ENCODE assay signal across 11 mouse cellular contexts in genomic region chr13:117062628-117063315, GRCm38 (mm10). TPM values are rescaled to one million over a fixed set of nuclear protein-coding genes. Genes with fewer than 3 reads are reported as not detected.
DNase-seq lines count a peak whose midpoint lies in the region; ATAC-seq and TF ChIP-seq lines count a peak whose summit lies in the region.
"Had no signal": no experiment of that assay in that cellular context is flagged by ENCODE, and none has a peak within 500 bp of the region (broad histone marks: within the 10 kb centered on the region; RNA-seq: fewer than 3 reads in every experiment).

No protein-coding gene starts in this region.

- no peak overlapping the region for H3K9ac ChIP-seq in heart, postnatal 0 days (replicated peaks; ENCODE audit: low read depth, low read length)
- no peak overlapping the region for H3K9ac ChIP-seq in heart, embryonic 11.5 days (ENCODE audit: low read depth, low read length)
- no peak overlapping the region for H3K9ac ChIP-seq in embryonic facial prominence, embryonic 14.5 days (ENCODE audit: low read depth, low read length)
- H3K9ac ChIP-seq in lung, postnatal 0 days (replicated peaks; ENCODE audit: low read depth), result no peak overlapping the region
- H3K9ac ChIP-seq: liver, postnatal 0 days; neural tube, embryonic 13.5 days had no signal

- no peaks in the 10 kb centered on the region for H3K9me3 ChIP-seq in heart, postnatal 0 days (replicated peaks; ENCODE audit: control insufficient read depth, low read length)
- no peaks in the 10 kb centered on the region for H3K9me3 ChIP-seq in heart, embryonic 11.5 days (replicated peaks; ENCODE audit: control insufficient read depth, low read length)
- no peaks in the 10 kb centered on the region for H3K9me3 ChIP-seq in embryonic facial prominence, embryonic 14.5 days (ENCODE audit: control insufficient read depth, low read length)
- H3K9me3 ChIP-seq in lung, postnatal 0 days (ENCODE audit: low read length), result no peaks in the 10 kb centered on the region
- H3K9me3 ChIP-seq: neural tube, embryonic 13.5 days had no signal

- H3K27ac ChIP-seq in heart, postnatal 0 days (ENCODE audit: low read depth), result no peak overlapping the region
- H3K27ac ChIP-seq in heart, embryonic 11.5 days (ENCODE audit: low read depth, low read length), result no peak overlapping the region
- H3K27ac ChIP-seq in embryonic facial prominence, embryonic 14.5 days (replicated peaks; ENCODE audit: low read depth, low read length), result peak overlapping the region; percentile 54
- no peak overlapping the region for H3K27ac ChIP-seq in lung, postnatal 0 days (ENCODE audit: low read length)
- H3K27ac ChIP-seq: neural tube, embryonic 13.5 days had no signal

- H3K36me3 ChIP-seq in heart, postnatal 0 days (replicated peaks; ENCODE audit: control insufficient read depth, insufficient read depth, low read length), result no peaks in the 10 kb centered on the region
- no peaks in the 10 kb centered on the region for H3K36me3 ChIP-seq in heart, embryonic 11.5 days (ENCODE audit: control insufficient read depth, insufficient read depth, low read length)
- no peaks in the 10 kb centered on the region for H3K36me3 ChIP-seq in embryonic facial prominence, embryonic 14.5 days (ENCODE audit: control insufficient read depth, insufficient read depth, low read length)
- H3K36me3 ChIP-seq in lung, postnatal 0 days (ENCODE audit: insufficient read depth, low read length), result no peaks in the 10 kb centered on the region
- H3K36me3 ChIP-seq: G1E; neural tube, embryonic 13.5 days had no signal

- H3K27me3 ChIP-seq in heart, postnatal 0 days (ENCODE audit: control insufficient read depth, insufficient read depth, low read length), result no peaks in the 10 kb centered on the region
- H3K27me3 ChIP-seq in heart, embryonic 11.5 days (ENCODE audit: control insufficient read depth, insufficient read depth, low read length), result no peaks in the 10 kb centered on the region
- H3K27me3 ChIP-seq in embryonic facial prominence, embryonic 14.5 days (replicated peaks; ENCODE audit: control insufficient read depth, insufficient read depth, low read length), result no peaks in the 10 kb centered on the region
- no peaks in the 10 kb centered on the region for H3K27me3 ChIP-seq in lung, postnatal 0 days (replicated peaks; ENCODE audit: insufficient read depth, low read length)
- H3K27me3 ChIP-seq: neural tube, embryonic 13.5 days had no signal

- no peak for DNase-seq in heart, postnatal 0 days (ENCODE audit: low spot score)
- DNase-seq in brain, adult 2 months (ENCODE audit: low read depth, low spot score), result peak; percentile 16
- peak; percentile 80 for DNase-seq in embryonic facial prominence, embryonic 14.5 days (ENCODE audit: low spot score)
- DNase-seq in lung, postnatal 0 days (ENCODE audit: low spot score), result peak; percentile 82
- no peak for DNase-seq in layer of hippocampus, postnatal 36 days
- no peak for DNase-seq in kidney, postnatal 14 days
- DNase-seq: liver, postnatal 0 days had no signal

- H3K4me1 ChIP-seq in heart, postnatal 0 days (ENCODE audit: control insufficient read depth, insufficient read depth), result no peaks in the 10 kb centered on the region
- no peaks in the 10 kb centered on the region for H3K4me1 ChIP-seq in heart, embryonic 11.5 days (ENCODE audit: control insufficient read depth, insufficient read depth, low read length)
- H3K4me1 ChIP-seq in embryonic facial prominence, embryonic 14.5 days (ENCODE audit: control insufficient read depth, insufficient read depth, low read length), result peaks cover 4% of the 10 kb centered on the region; the same call in 1 of the 2 replicates
- no peaks in the 10 kb centered on the region for H3K4me1 ChIP-seq in lung, postnatal 0 days (ENCODE audit: insufficient read depth, low read depth, low read length)
- H3K4me1 ChIP-seq: neural tube, embryonic 13.5 days had no signal

- no peak for TF ChIP-seq EP300 in heart, postnatal 0 days (IDR thresholded peaks at IDR 0.05; ENCODE audit: low read depth)
- peak; percentile 51 for TF ChIP-seq EP300 in lung, postnatal 0 days (IDR thresholded peaks at IDR 0.05)

- H3K4me2 ChIP-seq in heart, postnatal 0 days (ENCODE audit: low read depth, low read length), result 0 out of 2 replicates have a peak overlapping the region, but pooled peaks have one; percentile 1
- H3K4me2 ChIP-seq in heart, embryonic 11.5 days, result no peak overlapping the region
- H3K4me2 ChIP-seq in embryonic facial prominence, embryonic 14.5 days (ENCODE audit: low read depth, low read length), result peak overlapping the region; percentile 25
- H3K4me2 ChIP-seq in lung, postnatal 0 days (replicated peaks; ENCODE audit: low read depth, low read length), result peak overlapping the region; percentile 27
- H3K4me2 ChIP-seq: neural tube, embryonic 13.5 days had no signal

- 69% methylated on average over 17 of the region's 17 CpGs for WGBS in heart, postnatal 0 days
- WGBS in heart, embryonic 11.5 days (ENCODE audit: insufficient replicate concordance), result 74% methylated on average over 17 of the region's 17 CpGs
- 51% methylated on average over 17 of the region's 17 CpGs for WGBS in embryonic facial prominence, embryonic 14.5 days
- WGBS in lung, postnatal 0 days, result 48% methylated on average over 17 of the region's 17 CpGs

- ATAC-seq in heart, postnatal 0 days (ENCODE audit: insufficient read depth, low read depth), result no peak
- ATAC-seq in heart, embryonic 11.5 days (replicated peaks; ENCODE audit: insufficient number of reproducible peaks, low FRiP score, low TSS enrichment), result no peak
- ATAC-seq in embryonic facial prominence, embryonic 14.5 days (ENCODE audit: low read depth), result peak; percentile 47; the same call in 1 of the 2 replicates
- peak; percentile 73 for ATAC-seq in lung, postnatal 0 days
- ATAC-seq in CD4-positive, CD25-positive, alpha-beta regulatory T cell, adult 4 months, result no peak
- ATAC-seq: liver, postnatal 0 days had no signal

- TF ChIP-seq CTCF in heart, postnatal 0 days (IDR thresholded peaks at IDR 0.05; ENCODE audit: low read depth), result no peak
- TF ChIP-seq CTCF in lung, postnatal 0 days (IDR thresholded peaks at IDR 0.05), result no peak

- H3K4me3 ChIP-seq in heart, postnatal 0 days (ENCODE audit: low read depth, low read length), result no peak overlapping the region
- no peak overlapping the region for H3K4me3 ChIP-seq in heart, embryonic 11.5 days (ENCODE audit: low read depth, low read length)
- H3K4me3 ChIP-seq in embryonic facial prominence, embryonic 14.5 days (ENCODE audit: low read depth, low read length), result no peak overlapping the region
- H3K4me3 ChIP-seq in lung, postnatal 0 days (ENCODE audit: low read depth, low read length), result no peak overlapping the region
- H3K4me3 ChIP-seq: neural tube, embryonic 13.5 days had no signal

RNA-seq across cellular contexts. Expression of gene Parp8, which starts 37.4 kb away (rescaled TPM):
- 7.5 and 11.0 TPM in 2 replicates for total RNA-seq in heart, postnatal 0 days (2014; rRNA removed; ENCODE audit: low replicate concordance)
- polyA plus RNA-seq in heart, postnatal 0 days (2015; fragmentation: Nextera tagmentation; extraction: Ambion mirVana), result 7.9 and 8.4 TPM in 2 replicates
- polyA plus RNA-seq in heart, embryonic 11.5 days (2014; fragmentation: Nextera tagmentation; extraction: Ambion mirVana), result 15.6 and 17.2 TPM in 2 replicates
- polyA plus RNA-seq in embryonic facial prominence, embryonic 14.5 days (2014; fragmentation: Nextera tagmentation; extraction: Ambion mirVana), result 19.8 and 21.9 TPM in 2 replicates
- 5.6 and 6.8 TPM in 2 replicates for polyA plus RNA-seq in lung, postnatal 0 days (2015; fragmentation: Nextera tagmentation; extraction: Ambion mirVana)
- total RNA-seq in layer of hippocampus, postnatal 36 days (2021), result 10 to 100 TPM; 38.5 to 39.6 TPM
- polyA plus RNA-seq in CD4-positive, CD25-positive, alpha-beta regulatory T cell, adult 4 months (2017; shearing (Covaris generic)), result 10 to 100 TPM; 16.8 to 25.7 TPM
- polyA plus RNA-seq: G1E had no signal

Comparison
In these comparisons a context has a peak if more than half of its experiments do, and no peak if none do; other contexts are left out.
1. ATAC-seq: peak in embryonic facial prominence, embryonic 14.5 days (single experiment) and lung, postnatal 0 days (single experiment); none in heart, postnatal 0 days (single experiment), heart, embryonic 11.5 days (single experiment) and CD4-positive, CD25-positive, alpha-beta regulatory T cell, adult 4 months (single experiment).
2. DNase-seq: peak in brain, adult 2 months (single experiment), embryonic facial prominence, embryonic 14.5 days (single experiment) and lung, postnatal 0 days (single experiment); none in heart, postnatal 0 days (single experiment), layer of hippocampus, postnatal 36 days (0 of 2) and kidney, postnatal 14 days (single experiment).